Mouse (Mus musculus): ENCODE data around the gene Ebf1.

DNA sequence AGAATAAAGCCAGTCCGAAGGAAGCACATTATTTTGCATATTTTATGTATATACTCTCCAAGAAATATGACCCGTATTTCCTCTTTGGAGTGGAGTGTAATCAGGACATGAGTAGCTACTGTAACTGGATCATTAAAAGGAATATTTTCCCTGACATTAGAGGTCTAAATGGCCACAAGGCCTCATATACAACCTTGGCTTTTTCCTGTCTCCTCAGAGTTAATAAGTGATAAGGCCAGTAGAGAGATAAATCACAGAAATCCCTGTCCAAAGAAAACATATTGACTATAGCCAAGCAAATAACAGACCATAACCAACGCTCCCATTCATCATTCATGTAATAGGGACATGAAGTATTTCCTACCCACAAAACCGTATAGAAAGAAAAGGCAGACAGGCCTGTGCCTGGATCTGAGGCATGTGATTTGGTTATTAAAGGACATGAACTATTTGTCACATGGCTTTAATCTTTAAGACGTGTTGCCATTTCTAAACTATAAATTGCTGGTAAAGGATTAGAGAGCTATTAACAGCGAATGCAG lies 315.9 kb downstream of the Ebf1 start:
- TF ChIP-seq EP300 (IDR thresholded peaks at IDR 0.05; ENCODE audit: low read depth) (no peak), CTCF (IDR thresholded peaks at IDR 0.05; ENCODE audit: low read depth) (no peak)
